Mouse (Mus musculus): ENCODE results near the gene Zfp592. TPM values are rescaled to one million over a fixed set of nuclear protein-coding genes. Genes with fewer than 3 reads are reported as not detected.

The Zfp592 gene
- polyA plus RNA-seq, 1 experiment from 2014 or later = 15.3 TPM

DNA sequence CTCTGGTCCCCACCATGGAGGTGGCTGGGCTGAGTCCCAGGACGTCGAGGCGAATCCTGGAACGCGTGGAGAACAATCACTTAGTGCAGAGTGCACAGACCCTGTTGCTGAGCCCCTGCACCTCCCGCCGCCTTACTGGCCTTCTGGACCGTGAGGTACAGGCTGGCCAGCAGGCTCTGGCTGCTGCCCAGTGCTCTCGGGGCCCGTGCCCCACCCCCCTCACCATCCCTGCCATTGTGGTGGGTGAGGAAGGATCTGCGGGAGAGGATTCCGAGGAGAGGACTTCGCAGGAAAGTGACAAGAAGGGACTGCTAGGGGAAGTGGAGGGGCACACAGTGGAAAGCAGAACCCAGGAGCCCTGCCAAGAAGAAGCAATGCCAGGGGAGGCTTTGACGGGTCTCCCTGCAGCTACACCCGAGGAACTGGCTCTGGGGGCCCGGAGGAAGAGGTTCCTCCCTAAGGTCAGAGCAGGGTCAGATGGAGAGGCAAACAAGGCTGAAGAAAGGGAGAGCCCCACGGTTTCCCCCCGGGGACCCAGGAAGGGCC is 100.0 kb downstream of the Zfp592 start:
- no peaks in the 10 kb centered on the region for H3K9me3 ChIP-seq (ENCODE audit: control insufficient read depth, low read length)
- no peak for ATAC-seq (ENCODE audit: low read depth)
- WGBS = 35% methylated on average over 18 of the region's 18 CpGs
- H3K36me3 ChIP-seq (ENCODE audit: control insufficient read depth, insufficient read depth, low read length) = no peaks in the 10 kb centered on the region
- H3K4me1 ChIP-seq (replicated peaks; ENCODE audit: control insufficient read depth, insufficient read depth, low read length) = peaks cover 2% of the 10 kb centered on the region; the same call in 1 of the 2 replicates
- H3K4me2 ChIP-seq (ENCODE audit: low read depth, low read length) = no peak overlapping the region
- no peak overlapping the region for H3K4me3 ChIP-seq (ENCODE audit: low read length)
- no peak overlapping the region for H3K27ac ChIP-seq (ENCODE audit: low read length)
- no peak overlapping the region for H3K9ac ChIP-seq (ENCODE audit: low read length)
- H3K27me3 ChIP-seq (ENCODE audit: control insufficient read depth, insufficient read depth, low read depth, low read length) = no peaks in the 10 kb centered on the region

DNA sequence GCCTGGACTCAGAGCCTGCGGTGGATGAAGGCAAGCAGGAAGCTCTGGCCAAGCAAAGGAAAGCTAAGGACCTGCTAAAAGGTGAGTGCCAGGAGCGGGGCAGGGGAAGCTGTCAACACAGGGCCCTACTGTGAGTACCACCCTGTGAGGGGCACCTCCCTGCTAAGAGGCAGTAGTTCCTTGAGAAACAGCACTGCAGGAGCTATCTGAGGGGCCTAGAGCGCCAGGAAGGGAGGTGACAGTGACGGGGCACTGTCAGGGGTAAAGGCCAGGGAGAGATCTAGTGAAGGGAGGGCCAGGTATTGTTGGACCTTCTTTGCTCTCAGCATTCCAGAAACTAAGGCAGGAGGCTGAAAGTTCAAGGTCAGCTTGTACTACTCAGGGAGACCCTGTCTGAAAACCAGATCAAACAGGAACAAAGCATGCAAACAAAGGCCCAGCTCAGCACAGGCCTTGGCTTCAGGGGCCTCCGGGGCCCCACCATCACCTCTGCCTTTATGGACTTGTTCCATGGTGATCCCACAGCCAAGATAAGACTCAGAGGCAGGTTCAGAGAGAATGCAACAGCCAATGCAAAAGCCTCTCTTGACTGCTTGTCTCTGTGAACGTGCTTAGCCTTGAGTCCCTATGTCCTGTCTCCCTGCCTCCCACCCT is 100.8 kb downstream of the Zfp592 start:
- Histone ChIP-seq H3K9me3 (ENCODE audit: control insufficient read depth, low read length) (no peaks in the 10 kb centered on the region), H3K27me3 (ENCODE audit: control insufficient read depth, insufficient read depth, low read depth, low read length) (no peaks in the 10 kb centered on the region), H3K4me2 (ENCODE audit: low read depth, low read length) (no peak overlapping the region), H3K36me3 (ENCODE audit: control insufficient read depth, insufficient read depth, low read length) (no peaks in the 10 kb centered on the region), H3K27ac (ENCODE audit: low read length) (no peak overlapping the region), H3K4me1 (replicated peaks; ENCODE audit: control insufficient read depth, insufficient read depth, low read length) (peaks cover 2% of the 10 kb centered on the region; the same call in 1 of the 2 replicates), H3K9ac (ENCODE audit: low read length) (0 out of 2 replicates have a peak overlapping the region, but pooled peaks have one; percentile 5), H3K4me3 (ENCODE audit: low read length) (no peak overlapping the region)
- 63% methylated on average over 6 of the region's 6 CpGs for WGBS
- no peak for ATAC-seq (ENCODE audit: low read depth)

Other genes with a start within 250 kb of the Zfp592 start
- gene Iqgap1, start 167.7 kb upstream of the Zfp592 start, polyA plus RNA-seq (2015; fragmentation: Nextera tagmentation; extraction: Ambion mirVana) = 136 and 141 TPM in 2 replicates
- 1.9 and 2.3 TPM in 2 replicates for gene Zscan2, start 132.8 kb upstream of the Zfp592 start, polyA plus RNA-seq (2015; fragmentation: Nextera tagmentation; extraction: Ambion mirVana)
- gene Wdr73, start 92.4 kb upstream of the Zfp592 start, polyA plus RNA-seq (2015; fragmentation: Nextera tagmentation; extraction: Ambion mirVana) = 32.2 and 35.5 TPM in 2 replicates
- gene Nmb, start 88.6 kb upstream of the Zfp592 start, polyA plus RNA-seq (2015; fragmentation: Nextera tagmentation; extraction: Ambion mirVana) = 9.7 and 9.9 TPM in 2 replicates
- gene Sec11a, start 45.9 kb upstream of the Zfp592 start, polyA plus RNA-seq (2015; fragmentation: Nextera tagmentation; extraction: Ambion mirVana) = 195 and 215 TPM in 2 replicates
- 0.97 TPM in 2 replicates for gene Alpk3, start 63.9 kb downstream of the Zfp592 start, polyA plus RNA-seq (2015; fragmentation: Nextera tagmentation; extraction: Ambion mirVana)
- gene Slc28a1, start 121.1 kb downstream of the Zfp592 start, polyA plus RNA-seq (2015; fragmentation: Nextera tagmentation; extraction: Ambion mirVana) = 0.06 TPM in 1 of 2 replicates, not detected in the other
- 2.6 and 2.9 TPM in 2 replicates for gene Pde8a, start 219.9 kb downstream of the Zfp592 start, polyA plus RNA-seq (2015; fragmentation: Nextera tagmentation; extraction: Ambion mirVana)

All from lung, embryonic 16.5 days (tissue).